Mouse (Mus musculus): ENCODE data around the gene Lnp1. TPM values are rescaled to one million over a fixed set of nuclear protein-coding genes. Genes with fewer than 3 reads are reported as not detected.
A peak's percentile ranks its signal among the peaks of the same experiment; 100 is the strongest.
"Not testable (repeated sequence)": the region's sequence is repeated elsewhere in the genome, so short reads cannot be mapped to it uniquely, and the experiment has no call there.

Gene Lnp1
- polyA plus RNA-seq (2012; ENCODE audit: insufficient read depth, insufficient read length, missing spikeins): not detected in 2 replicates

DNA sequence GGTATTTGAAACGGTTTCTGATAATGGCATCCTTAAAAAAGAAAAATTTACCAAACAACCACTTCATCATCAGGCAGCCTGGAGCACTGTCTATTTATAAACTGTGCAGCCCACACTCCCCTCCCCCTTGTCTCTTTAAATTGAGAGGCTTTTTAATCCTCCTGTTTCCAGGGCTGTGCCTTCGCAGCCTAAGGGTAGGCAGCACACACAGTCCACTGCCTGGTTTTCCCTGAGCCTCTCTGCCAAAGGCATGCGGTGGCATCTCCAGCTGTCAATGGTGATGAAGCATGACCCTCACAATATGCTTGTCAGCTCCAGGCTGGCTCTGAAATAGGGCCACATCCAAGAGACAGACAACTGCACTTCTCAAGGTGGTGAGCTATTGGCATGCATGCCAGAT lies at the start of gene Lnp1:
Gene Lnp1, minus strand, starts transcription at position 39 of the 400 bp plus-strand sequence.
- Histone ChIP-seq H3K27ac (replicated peaks; ENCODE audit: low read depth, low read length) (no peak within 1 kb of the TSS), H3K4me3 (ENCODE audit: insufficient read depth, low read depth, low read length) (no peak within 1 kb of the TSS), H3K4me1 (ENCODE audit: control insufficient read depth, insufficient read depth, insufficient read length, low read length) (no peaks in the 10 kb centered on the region)

GRCm38 (mm10) chr16:56974646-56975045 lies 46.8 kb upstream of the Lnp1 start:
- Histone ChIP-seq H3K4me3 (ENCODE audit: insufficient read depth, low read depth, low read length) (no peak overlapping the region), H3K4me1 (ENCODE audit: control insufficient read depth, insufficient read depth, insufficient read length, low read length) (no peaks in the 10 kb centered on the region), H3K27ac (replicated peaks; ENCODE audit: low read depth, low read length) (no peak overlapping the region)

DNA sequence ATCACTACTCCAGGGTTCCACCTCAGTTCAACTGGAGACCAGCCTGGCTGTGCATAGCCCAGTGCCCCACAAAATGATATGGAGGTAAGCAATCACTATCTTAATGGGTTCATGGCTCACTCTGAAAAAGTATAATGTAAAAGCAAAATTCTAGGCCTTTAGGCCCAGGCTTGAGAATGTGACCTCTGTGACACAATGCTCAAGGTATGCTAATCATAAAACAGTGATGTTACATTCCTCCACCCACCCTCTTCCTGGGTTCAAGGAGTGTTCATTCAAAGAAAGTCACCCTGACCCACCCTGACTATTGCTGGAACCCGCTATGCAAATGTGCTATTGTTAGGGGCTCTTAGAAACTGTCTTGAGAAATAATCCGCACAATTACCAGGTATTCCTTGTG lies 30.4 kb upstream of the Lnp1 start:
- not testable (repeated sequence) for H3K4me1 ChIP-seq (ENCODE audit: control insufficient read depth, insufficient read depth, insufficient read length, low read length); H3K4me3 ChIP-seq (ENCODE audit: insufficient read depth, low read depth, low read length); H3K27ac ChIP-seq (replicated peaks; ENCODE audit: low read depth, low read length)

- H3K27ac ChIP-seq (replicated peaks; ENCODE audit: low read depth, low read length): no peak overlapping the region
- H3K4me1 ChIP-seq (ENCODE audit: control insufficient read depth, insufficient read depth, insufficient read length, low read length): no peaks in the 10 kb centered on the region
- H3K4me3 ChIP-seq (ENCODE audit: insufficient read depth, low read depth, low read length): no peak overlapping the region
These were observed 21.2 kb upstream of the Lnp1 start for GRCm38 (mm10) chr16:56949085-56949484.

- H3K4me3 ChIP-seq (ENCODE audit: insufficient read depth, low read depth, low read length): no peak overlapping the region
- H3K4me1 ChIP-seq (ENCODE audit: control insufficient read depth, insufficient read depth, insufficient read length, low read length): no peaks in the 10 kb centered on the region
- H3K27ac ChIP-seq (replicated peaks; ENCODE audit: low read depth, low read length): no peak overlapping the region
These were observed 14.5 kb upstream of the Lnp1 start for GRCm38 (mm10) chr16:56942341-56942740.

GRCm38 (mm10) chr16:56920102-56920657 lies 7.7 kb downstream of the Lnp1 start:
- Histone ChIP-seq H3K27ac (replicated peaks; ENCODE audit: low read depth, low read length) (no peak overlapping the region), H3K4me1 (ENCODE audit: control insufficient read depth, insufficient read depth, insufficient read length, low read length) (no peaks in the 10 kb centered on the region), H3K4me3 (ENCODE audit: insufficient read depth, low read depth, low read length) (no peak overlapping the region)

GRCm38 (mm10) chr16:56917230-56917629 lies 10.6 kb downstream of the Lnp1 start:
- H3K4me1 ChIP-seq (ENCODE audit: control insufficient read depth, insufficient read depth, insufficient read length, low read length): no peaks in the 10 kb centered on the region
- H3K4me3 ChIP-seq (ENCODE audit: insufficient read depth, low read depth, low read length): no peak overlapping the region
- no peak overlapping the region for H3K27ac ChIP-seq (replicated peaks; ENCODE audit: low read depth, low read length)

- Histone ChIP-seq H3K27ac (replicated peaks; ENCODE audit: low read depth, low read length) (no peak overlapping the region), H3K4me1 (ENCODE audit: control insufficient read depth, insufficient read depth, insufficient read length, low read length) (no peaks in the 10 kb centered on the region), H3K4me3 (ENCODE audit: insufficient read depth, low read depth, low read length) (no peak overlapping the region)
These were observed 18.9 kb downstream of the Lnp1 start for GRCm38 (mm10) chr16:56908986-56909385.

- not testable (repeated sequence) for H3K4me3 ChIP-seq (ENCODE audit: insufficient read depth, low read depth, low read length); H3K4me1 ChIP-seq (ENCODE audit: control insufficient read depth, insufficient read depth, insufficient read length, low read length); H3K27ac ChIP-seq (replicated peaks; ENCODE audit: low read depth, low read length)
These were observed 25.7 kb downstream of the Lnp1 start for GRCm38 (mm10) chr16:56902206-56902605.

- H3K27ac ChIP-seq (replicated peaks; ENCODE audit: low read depth, low read length): no peak overlapping the region
- H3K4me3 ChIP-seq (ENCODE audit: insufficient read depth, low read depth, low read length): no peak overlapping the region
- no peaks in the 10 kb centered on the region for H3K4me1 ChIP-seq (ENCODE audit: control insufficient read depth, insufficient read depth, insufficient read length, low read length)
These were observed 36.3 kb downstream of the Lnp1 start for GRCm38 (mm10) chr16:56891583-56891982.

GRCm38 (mm10) chr16:56886616-56887116 lies 41.2 kb downstream of the Lnp1 start:
- Histone ChIP-seq H3K27ac (replicated peaks; ENCODE audit: low read depth, low read length) (no peak overlapping the region), H3K4me3 (ENCODE audit: insufficient read depth, low read depth, low read length) (no peak overlapping the region), H3K4me1 (ENCODE audit: control insufficient read depth, insufficient read depth, insufficient read length, low read length) (no peaks in the 10 kb centered on the region; the same call in 1 of the 2 replicates)

- Histone ChIP-seq H3K27ac (replicated peaks; ENCODE audit: low read depth, low read length) (no peak within 1 kb of the TSS), H3K4me3 (ENCODE audit: insufficient read depth, low read depth, low read length) (peak within 1 kb of the TSS; percentile 48), H3K4me1 (ENCODE audit: control insufficient read depth, insufficient read depth, insufficient read length, low read length) (no peaks in the 10 kb centered on the region; the same call in 1 of the 2 replicates)
These were observed 41.8 kb downstream of the Lnp1 start, which contains the start of gene Tmem45a for GRCm38 (mm10) chr16:56885824-56886615. Tmem45a (minus strand) TSS chr16:56886166.

- Histone ChIP-seq H3K4me1 (ENCODE audit: control insufficient read depth, insufficient read depth, insufficient read length, low read length) (no peaks in the 10 kb centered on the region; the same call in 1 of the 2 replicates), H3K27ac (replicated peaks; ENCODE audit: low read depth, low read length) (no peak overlapping the region), H3K4me3 (ENCODE audit: insufficient read depth, low read depth, low read length) (no peak overlapping the region)
These were observed 43.0 kb downstream of the Lnp1 start for GRCm38 (mm10) chr16:56884811-56885210.

DNA sequence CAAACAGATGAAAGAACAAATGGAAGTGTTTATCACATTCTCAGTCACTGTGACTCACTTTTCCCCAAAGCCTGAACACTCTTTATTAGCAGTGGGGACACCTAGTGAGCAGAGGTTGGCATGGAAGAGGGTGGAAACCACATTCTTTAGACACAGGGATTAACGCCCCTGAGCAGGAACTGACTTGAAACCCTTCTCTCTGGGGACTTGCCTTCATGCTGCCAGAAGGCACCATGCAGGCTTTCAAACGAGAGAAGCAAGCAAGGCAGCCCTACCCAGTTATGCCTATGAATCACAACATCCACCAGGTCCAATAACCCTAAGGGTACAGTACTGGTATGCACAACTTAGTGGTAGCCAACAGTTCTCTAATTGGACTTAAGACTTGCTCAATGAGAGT lies 54.5 kb downstream of the Lnp1 start:
- no peak overlapping the region for H3K4me3 ChIP-seq (ENCODE audit: insufficient read depth, low read depth, low read length)

GRCm38 (mm10) chr16:56870458-56870857 lies 57.4 kb downstream of the Lnp1 start:
- no peaks in the 10 kb centered on the region for H3K4me1 ChIP-seq (ENCODE audit: control insufficient read depth, insufficient read depth, insufficient read length, low read length)
- H3K4me3 ChIP-seq (ENCODE audit: insufficient read depth, low read depth, low read length): no peak overlapping the region
- H3K27ac ChIP-seq (replicated peaks; ENCODE audit: low read depth, low read length): no peak overlapping the region

More for the DNA sequence above, 54.5 kb downstream of the Lnp1 start:
- Histone ChIP-seq H3K4me1 (ENCODE audit: control insufficient read depth, insufficient read depth, insufficient read length, low read length) (no peaks in the 10 kb centered on the region), H3K27ac (replicated peaks; ENCODE audit: low read depth, low read length) (no peak overlapping the region)

- H3K4me1 ChIP-seq (ENCODE audit: control insufficient read depth, insufficient read depth, insufficient read length, low read length): no peaks in the 10 kb centered on the region
- no peak overlapping the region for H3K4me3 ChIP-seq (ENCODE audit: insufficient read depth, low read depth, low read length)
- H3K27ac ChIP-seq (replicated peaks; ENCODE audit: low read depth, low read length): no peak overlapping the region
These were observed 59.5 kb downstream of the Lnp1 start for GRCm38 (mm10) chr16:56868361-56868760.
